Mouse (Mus musculus) cerebellum, adult 9-10 months (tissue): ENCODE measurements at regions not wholly inside any gene's neighbourhood (a gene's known extent, or its start where the extent isn't known, plus 50 kb on each side); places are given as distances from the start of the nearest gene placed in this dataset.

ENCODE experiments used
- DNase-seq: peaks from one replicate; pipeline ENCODE4 v3.0.0; 2022

DNA sequence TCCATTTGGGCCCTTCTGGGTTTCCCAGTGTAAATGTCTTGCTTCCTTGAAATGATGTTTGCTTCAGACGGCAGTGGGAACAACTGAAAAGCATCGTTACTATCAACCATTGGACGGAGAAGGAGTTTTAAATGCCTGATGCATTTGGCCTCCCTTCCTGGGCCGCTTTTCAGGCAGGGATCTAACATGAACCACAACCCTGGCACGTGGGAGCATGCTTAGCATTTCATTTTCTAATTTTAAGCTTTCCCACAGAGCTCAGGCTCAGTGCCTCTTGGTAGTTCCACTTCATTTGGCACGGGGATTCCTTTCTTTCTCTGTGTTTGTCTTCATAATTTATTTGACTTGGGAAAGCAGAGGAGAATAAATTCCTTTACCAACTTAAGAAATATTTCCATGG is 406.6 kb upstream of the Nbea start:
- no peak for DNase-seq

GRCm38 (mm10) chr3:56575422-56575821 is 391.9 kb upstream of the Nbea start:
- no peak for DNase-seq

GRCm38 (mm10) chr3:56536178-56536577 is 352.7 kb upstream of the Nbea start:
- no peak for DNase-seq

GRCm38 (mm10) chr3:56504445-56504844 is 320.9 kb upstream of the Nbea start:
- DNase-seq = no peak

DNA sequence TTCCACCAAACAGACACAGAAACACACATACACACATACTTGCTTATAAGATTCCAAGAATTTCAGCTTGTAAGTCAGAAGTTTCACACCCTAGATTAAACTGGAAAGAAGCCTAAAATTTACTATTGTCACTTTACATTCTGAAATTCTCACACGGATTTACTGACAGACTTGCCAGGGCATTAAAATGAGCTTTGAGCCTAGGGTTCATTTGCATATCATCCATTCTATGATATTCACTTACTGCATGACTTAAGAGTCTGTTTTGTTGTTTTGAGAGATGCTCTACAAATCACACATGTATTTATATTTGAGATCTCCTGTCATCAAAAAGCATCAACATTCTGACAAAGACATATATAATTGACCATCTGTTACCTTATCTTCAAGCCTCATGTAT is 315.8 kb upstream of the Nbea start:
- no peak for DNase-seq

- DNase-seq = no peak
Observed at GRCm38 (mm10) chr3:56493937-56494336, 310.4 kb upstream of the Nbea start.

DNA sequence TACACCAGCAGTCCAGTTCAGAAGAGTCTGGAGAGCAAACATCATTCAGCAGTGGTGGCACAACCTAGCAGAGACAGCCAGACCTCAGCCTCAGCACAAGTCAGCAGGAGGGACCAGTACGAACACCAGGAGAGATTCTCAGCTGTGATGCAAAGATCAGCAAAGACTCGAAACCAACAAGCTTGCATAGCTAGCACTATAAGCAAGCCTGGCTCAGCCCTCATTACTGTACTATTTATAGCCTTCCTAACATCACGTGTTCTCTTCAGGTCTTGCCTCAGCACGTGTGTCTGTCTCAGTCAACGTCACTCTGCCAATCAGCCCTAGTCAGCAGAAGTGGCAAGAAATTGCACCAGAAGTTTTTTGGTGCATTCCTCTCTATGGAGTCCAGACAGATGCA is 305.7 kb upstream of the Nbea start:
- DNase-seq = no peak

DNA sequence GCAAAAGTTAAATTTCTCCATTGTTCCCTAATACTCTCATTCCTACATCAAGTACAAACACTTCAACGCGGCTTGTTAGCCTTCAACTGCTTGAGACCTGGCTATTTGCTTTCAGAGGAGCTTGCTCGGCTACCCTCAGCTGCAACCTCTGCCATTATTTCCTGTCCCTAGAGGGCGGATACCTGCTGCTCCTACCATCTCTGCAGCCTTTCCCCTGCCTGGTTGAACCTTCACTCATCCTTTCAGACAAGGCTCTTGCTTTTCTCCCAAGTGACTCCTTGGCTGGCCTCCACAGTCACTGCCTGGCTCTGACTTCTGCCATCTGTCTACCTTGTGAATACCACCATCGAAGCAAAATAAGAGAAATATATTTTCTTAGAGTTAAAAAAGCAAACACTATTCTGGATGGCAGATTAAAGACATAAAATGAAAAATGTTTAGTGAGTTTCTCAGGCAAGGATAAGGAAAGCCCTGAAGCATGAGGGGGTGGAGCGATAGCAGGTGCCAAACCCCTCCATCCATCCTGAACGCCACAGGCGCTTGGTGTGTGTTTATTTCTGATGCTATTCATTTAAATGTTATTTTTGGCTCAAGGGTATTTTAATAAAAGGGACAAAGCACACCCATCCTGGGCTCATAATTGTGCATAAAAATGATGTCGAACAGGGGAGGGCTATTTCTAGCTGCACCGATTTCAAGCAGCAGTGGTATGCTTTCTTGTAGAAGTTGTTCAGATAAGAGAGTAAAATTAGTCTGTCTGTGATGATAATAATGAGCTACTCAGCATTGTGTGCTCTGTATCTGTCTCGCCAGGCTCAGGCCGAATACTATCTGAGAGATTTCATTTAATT is 302.3 kb upstream of the Nbea start:
- peak; percentile 87 for DNase-seq

- peak; percentile 31 for DNase-seq
Observed at GRCm38 (mm10) chr3:56484096-56484495, 300.6 kb upstream of the Nbea start.

DNA sequence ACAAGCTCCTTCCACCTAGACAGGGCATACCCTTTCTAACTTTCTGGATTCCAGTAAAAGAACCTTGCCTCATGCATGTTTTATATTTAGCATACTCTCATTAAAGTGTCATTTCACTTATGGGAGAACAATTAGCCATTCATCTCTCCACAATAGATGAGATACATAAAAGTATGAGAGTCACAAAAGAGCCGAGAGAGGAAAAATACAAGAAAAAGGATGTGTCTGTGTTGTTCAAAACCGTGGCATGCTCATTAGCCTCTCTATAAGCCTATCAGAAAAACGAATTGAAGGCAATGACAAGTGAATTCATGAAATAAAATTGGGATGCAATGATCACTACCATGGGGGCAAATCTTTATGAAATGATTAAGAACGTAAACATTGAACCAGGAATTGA is 299.9 kb upstream of the Nbea start:
- no peak for DNase-seq

DNA sequence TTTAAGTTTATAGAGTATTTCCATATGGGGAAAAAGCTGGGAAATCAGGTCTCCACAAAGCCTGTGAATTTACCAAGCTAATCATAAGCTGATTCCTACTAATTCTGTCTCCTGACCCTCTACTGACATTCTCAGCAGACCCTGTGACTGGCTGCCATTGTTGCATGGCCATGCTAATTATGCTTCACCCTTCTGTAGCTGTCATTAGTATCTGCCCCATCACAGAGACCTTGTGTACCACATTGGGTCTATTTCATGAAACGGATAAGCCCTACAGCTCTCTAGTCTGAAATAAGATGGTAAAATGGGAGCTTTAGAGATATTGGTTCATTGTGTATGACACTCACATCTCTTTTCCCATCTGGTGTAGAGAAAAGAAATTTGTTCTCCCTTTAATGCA is 296.0 kb upstream of the Nbea start:
- DNase-seq = no peak

DNA sequence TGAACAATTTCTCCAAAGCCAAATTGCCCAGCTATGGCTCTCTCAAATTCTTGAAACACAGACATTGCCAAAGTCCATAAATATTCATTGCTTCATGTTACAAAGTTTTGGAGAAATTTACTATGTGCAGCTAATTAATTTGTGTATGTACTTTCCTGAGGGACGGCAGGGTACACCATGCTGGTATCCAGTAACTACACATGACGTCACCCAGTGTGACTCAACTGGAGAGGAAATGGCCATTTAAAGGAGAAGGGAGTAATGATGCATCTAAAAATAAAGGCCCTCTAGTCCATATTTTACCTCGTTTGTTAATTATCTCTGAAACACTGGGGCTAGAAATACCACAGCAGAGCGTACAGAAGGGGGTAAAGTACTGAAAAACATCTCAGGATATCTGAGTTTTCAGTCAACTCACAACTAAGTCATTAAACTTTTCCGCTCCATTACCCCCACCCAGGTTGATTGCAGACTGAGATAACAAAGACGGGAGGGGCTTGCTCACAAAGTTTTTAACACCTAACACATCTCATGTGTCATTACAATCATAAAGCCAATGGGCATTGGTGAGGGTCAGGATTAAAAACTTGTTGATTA is 295.1 kb upstream of the Nbea start:
- no peak for DNase-seq

- no peak for DNase-seq
Observed at GRCm38 (mm10) chr3:56475529-56476527, 292.3 kb upstream of the Nbea start.

- no peak for DNase-seq
Observed at GRCm38 (mm10) chr3:56472651-56473050, 289.1 kb upstream of the Nbea start.

DNA sequence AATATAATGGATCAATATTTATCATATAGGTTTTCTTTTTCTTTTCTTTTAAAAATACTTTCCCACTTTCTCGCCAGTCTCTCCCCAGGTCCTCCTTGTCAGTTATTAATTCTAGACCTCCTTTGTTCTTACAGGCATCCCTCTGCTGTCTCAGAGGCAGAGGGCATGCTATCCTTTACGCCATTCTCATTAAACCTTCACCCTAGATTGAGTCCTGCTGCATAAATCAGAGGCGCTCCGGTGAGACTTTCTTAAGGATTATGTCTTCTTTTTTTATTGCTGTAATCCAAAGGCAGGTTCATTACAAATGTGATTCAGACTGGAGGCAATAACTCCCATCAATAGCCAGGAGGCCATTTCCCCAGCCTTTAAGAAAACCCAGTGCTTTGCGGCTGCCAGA is 288.3 kb upstream of the Nbea start:
- DNase-seq = no peak

GRCm38 (mm10) chr3:56471185-56471584 is 287.7 kb upstream of the Nbea start:
- DNase-seq = no peak

- DNase-seq = no peak
Observed at GRCm38 (mm10) chr3:56457625-56458024, 274.1 kb upstream of the Nbea start.

GRCm38 (mm10) chr3:56456317-56456716 is 272.8 kb upstream of the Nbea start:
- no peak for DNase-seq

DNA sequence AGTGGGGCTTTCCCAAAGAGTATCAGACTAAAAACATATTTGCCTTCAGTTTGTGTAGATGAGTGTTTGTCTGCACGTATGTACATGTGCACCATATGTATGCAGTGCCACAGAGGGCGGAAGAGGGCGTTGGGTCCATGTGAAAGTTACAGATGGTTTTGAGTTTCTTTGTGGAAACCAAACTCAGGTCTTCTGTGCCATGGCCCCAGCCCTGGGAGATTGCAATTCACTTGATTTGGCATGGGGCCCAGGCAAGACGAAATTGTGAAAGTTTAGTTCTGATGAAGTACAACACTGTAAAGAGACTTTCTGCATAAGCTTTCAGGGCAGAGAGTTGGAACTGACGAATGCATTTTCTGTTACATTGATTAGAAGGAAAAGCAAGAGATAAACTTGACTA is 255.4 kb upstream of the Nbea start:
- no peak for DNase-seq

DNA sequence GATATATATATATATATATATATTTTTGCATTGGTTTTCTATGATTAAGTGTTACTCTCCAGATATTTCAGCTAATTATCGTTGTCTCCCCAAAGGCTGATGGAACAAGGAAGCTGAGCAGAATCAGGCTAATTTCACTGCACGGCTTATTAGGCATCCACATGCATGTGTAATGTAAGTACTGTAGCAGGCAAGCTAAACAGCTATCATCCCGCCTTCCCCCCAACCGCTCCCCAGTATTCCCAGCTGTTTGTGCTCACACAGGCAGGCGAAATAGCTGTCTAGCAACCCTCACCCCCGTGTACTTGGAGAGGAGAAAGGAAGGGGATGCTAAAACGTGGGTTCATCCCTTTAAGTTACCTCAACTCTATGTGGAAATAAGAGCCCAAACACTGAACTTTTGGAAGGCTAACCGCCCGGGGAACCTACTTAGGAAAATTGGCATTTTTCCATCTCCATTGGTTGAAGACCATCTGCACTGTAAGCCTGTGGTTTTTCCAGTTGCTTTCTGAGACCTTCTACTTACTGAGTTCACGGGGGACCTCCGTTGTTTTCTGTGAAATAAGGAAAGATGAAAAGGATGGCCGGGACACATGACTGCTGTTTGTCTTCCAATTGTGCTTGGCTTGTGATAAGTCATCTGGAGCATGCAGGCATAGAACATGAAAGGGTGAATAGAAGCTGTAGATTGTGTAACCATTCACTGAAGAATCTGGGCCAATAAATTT is 254.7 kb upstream of the Nbea start:
- no peak for DNase-seq

- no peak for DNase-seq
Observed at GRCm38 (mm10) chr3:56437058-56437457, 253.6 kb upstream of the Nbea start.

DNA sequence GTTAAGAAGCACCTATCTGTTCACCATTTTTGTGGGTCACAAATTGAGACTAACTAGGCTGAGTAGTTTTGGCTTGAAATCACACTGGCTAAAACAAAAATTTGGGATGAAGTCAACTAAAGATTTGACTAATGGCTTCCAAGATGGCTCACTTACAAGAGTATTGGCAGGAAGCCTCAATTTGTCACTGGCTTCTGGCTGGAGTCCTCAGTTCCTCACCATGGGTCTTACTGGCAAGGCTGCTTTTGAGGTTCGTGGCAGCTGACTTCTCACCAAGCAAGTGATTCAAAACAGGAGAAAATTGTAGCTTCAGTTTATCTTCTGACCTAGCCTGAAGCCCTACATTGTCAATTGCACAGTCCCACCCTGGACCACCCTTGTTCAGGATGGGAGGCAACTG is 250.0 kb upstream of the Nbea start:
- peak; percentile 57 for DNase-seq

DNA sequence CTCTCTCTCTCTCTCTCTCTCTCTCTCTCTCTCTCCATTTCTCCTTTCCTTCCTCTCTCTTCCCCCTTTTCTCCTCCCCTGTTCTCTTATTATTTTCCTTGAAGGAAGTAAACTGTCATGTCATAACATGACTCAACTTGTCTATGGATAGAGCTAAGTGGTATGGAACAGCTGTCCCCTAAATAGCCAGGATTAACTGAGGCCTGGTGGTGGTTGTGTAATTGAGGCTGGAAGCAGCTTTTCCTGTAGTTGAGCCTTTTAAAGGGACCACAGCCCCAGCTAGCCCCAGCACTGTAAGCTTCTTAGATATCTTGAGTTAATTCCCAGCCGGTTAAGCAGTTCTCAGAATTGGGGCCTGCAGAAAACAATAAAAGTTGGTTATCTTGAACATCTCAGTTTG is 243.7 kb upstream of the Nbea start:
- no peak for DNase-seq
